Mouse (Mus musculus) CH12.LX (cell line): ENCODE results near the gene Bclaf3. TPM values are rescaled to one million over a fixed set of nuclear protein-coding genes. Genes with fewer than 3 reads are reported as not detected.

Experiments
- DNase-seq: peaks from one replicate; pipeline ENCODE4 v3.0.0-alpha.2; 2013; ENCODE audit errors: extremely low read depth
- H3K27ac ChIP-seq: 2 replicates; pipeline ENCODE4 v1.5.1; 2012; ENCODE audit warnings: low read depth, mild to moderate bottlenecking, control low read depth, moderate library complexity; ENCODE audit not compliant: insufficient read depth
- H3K27me3 ChIP-seq: replicated peaks from 2 replicates; pipeline ENCODE3; 2012; ENCODE audit warnings: inconsistent platforms
- H3K36me3 ChIP-seq, 2 experiments: replicated peaks in 1 of 2; 2 replicates each; pipeline versions ENCODE3 to v1.6.1; 2012; ENCODE audit warnings: inconsistent platforms in 1 of 2, low read length in 1 of 2, mild to moderate bottlenecking in 1 of 2, mixed read lengths in 1 of 2, moderate library complexity in 1 of 2; ENCODE audit not compliant: control insufficient read depth in 1 of 2, insufficient read depth in 1 of 2
- H3K4me1 ChIP-seq, 2 experiments: 2 replicates each; pipeline ENCODE4 v1.6.1; 2012; ENCODE audit warnings: inconsistent platforms in 1 of 2, moderate library complexity in 1 of 2; ENCODE audit not compliant: insufficient read depth in 2 of 2, control insufficient read depth in 1 of 2
- H3K4me2 ChIP-seq: 2 replicates; pipeline ENCODE4 v1.6.1; 2012; ENCODE audit warnings: low read depth, mild to moderate bottlenecking, control low read depth; ENCODE audit not compliant: poor library complexity, insufficient read depth, severe bottlenecking
- H3K4me3 ChIP-seq, 3 experiments: fragments of 150-350 bp in 1 of 3; sonication (generic) in 1 of 3; replicated peaks in 1 of 3; 2 replicates each; pipeline versions ENCODE3 to v1.5.1; 2011 to 2012; ENCODE audit warnings: low read depth in 2 of 3, low read length in 2 of 3, mild to moderate bottlenecking in 2 of 3, moderate library complexity in 2 of 3, control low read depth in 1 of 3, improper control_type of control experiment in 1 of 3, inconsistent platforms in 1 of 3, mixed read lengths in 1 of 3; ENCODE audit not compliant: poor library complexity in 1 of 3
- H3K79me2 ChIP-seq: replicated peaks from 2 replicates; pipeline ENCODE4 v1.6.1; 2012; ENCODE audit warnings: mild to moderate bottlenecking, moderate library complexity; ENCODE audit not compliant: control insufficient read depth, poor library complexity, insufficient read depth, severe bottlenecking; ENCODE audit errors: extremely low read depth
- H3K9ac ChIP-seq: 2 replicates; pipeline ENCODE4 v1.6.1; 2012; ENCODE audit warnings: low read depth, mild to moderate bottlenecking, control low read depth, moderate library complexity; ENCODE audit not compliant: insufficient read depth
- H3K9me3 ChIP-seq: replicated peaks from 2 replicates; pipeline ENCODE3; 2012; ENCODE audit warnings: low read length, inconsistent platforms, mixed read lengths
- CHD1 ChIP-seq: IDR thresholded peaks from 2 replicates; pipeline ENCODE4 v1.6.1; 2012; ENCODE audit warnings: low read depth, low read length, improper control_type of control experiment, inconsistent platforms
- CTCF ChIP-seq, 2 experiments: IDR thresholded peaks in 1 of 2; conservative IDR thresholded peaks in 1 of 2; 2 replicates each; pipeline ENCODE4 v1.5.1; 2011 to 2012; ENCODE audit warnings: low read depth in 2 of 2, low read length in 2 of 2, improper control_type of control experiment in 1 of 2, inconsistent platforms in 1 of 2, mild to moderate bottlenecking in 1 of 2, moderate library complexity in 1 of 2
- E2F4 ChIP-seq: IDR thresholded peaks from 2 replicates; pipeline ENCODE4 v1.6.1; 2011; ENCODE audit warnings: low read depth, low read length, improper control_type of control experiment; ENCODE audit not compliant: insufficient replicate concordance
- ELF1 ChIP-seq: IDR thresholded peaks from 2 replicates; pipeline ENCODE4 v1.6.1; 2014; ENCODE audit warnings: low read depth, mild to moderate bottlenecking, inconsistent platforms, low read length, improper control_type of control experiment
- EP300 ChIP-seq: IDR thresholded peaks from 2 replicates; pipeline ENCODE4 v1.6.1; 2011; ENCODE audit warnings: low read length, improper control_type of control experiment
- ETS1 ChIP-seq: conservative IDR thresholded peaks from 2 replicates; pipeline ENCODE4 v1.6.1; 2012; ENCODE audit warnings: low read depth, mild to moderate bottlenecking, inconsistent platforms, low read length, improper control_type of control experiment, moderate library complexity
- GABPA ChIP-seq: IDR thresholded peaks from 2 replicates; pipeline ENCODE4 v1.6.1; 2012; ENCODE audit warnings: low read depth, low read length, improper control_type of control experiment, inconsistent platforms; ENCODE audit not compliant: insufficient replicate concordance
- HCFC1 ChIP-seq: IDR thresholded peaks from 2 replicates; pipeline ENCODE4 v1.6.1; 2012; ENCODE audit warnings: low read depth, mild to moderate bottlenecking, inconsistent platforms, low read length, improper control_type of control experiment
- IRF4 ChIP-seq: IDR thresholded peaks from 2 replicates; pipeline ENCODE4 v1.6.1; 2014; ENCODE audit warnings: low read depth, mild to moderate bottlenecking, inconsistent platforms, low read length, improper control_type of control experiment
- JUND ChIP-seq: conservative IDR thresholded peaks from 2 replicates; pipeline ENCODE4 v1.6.1; 2011; ENCODE audit warnings: low read depth, low read length, improper control_type of control experiment
- KAT2A ChIP-seq: IDR thresholded peaks from 2 replicates; pipeline ENCODE4 v1.6.1; 2012; ENCODE audit warnings: low read length, improper control_type of control experiment, inconsistent platforms; ENCODE audit not compliant: insufficient replicate concordance
- MAFK ChIP-seq: IDR thresholded peaks from 2 replicates; pipeline ENCODE4 v1.6.1; 2011; ENCODE audit warnings: low read length, improper control_type of control experiment; ENCODE audit not compliant: insufficient replicate concordance
- MAZ ChIP-seq: IDR thresholded peaks from 2 replicates; pipeline ENCODE4 v1.6.1; 2012; ENCODE audit warnings: low read depth, mild to moderate bottlenecking, inconsistent platforms, low read length, improper control_type of control experiment, moderate library complexity
- MEF2A ChIP-seq: IDR thresholded peaks from 2 replicates; pipeline ENCODE4 v1.6.1; 2014; ENCODE audit warnings: low read depth, mild to moderate bottlenecking, inconsistent platforms, low read length, improper control_type of control experiment, borderline replicate concordance
- MXI1 ChIP-seq: IDR thresholded peaks from 2 replicates; pipeline ENCODE4 v1.6.1; 2011; ENCODE audit warnings: mild to moderate bottlenecking, low read depth, low read length, improper control_type of control experiment
- POLR2A ChIP-seq: IDR thresholded peaks from 2 replicates; pipeline ENCODE4 v1.6.1; 2011; ENCODE audit warnings: low read depth, mild to moderate bottlenecking, improper control_type of control experiment, low read length
- POLR2AphosphoS2 ChIP-seq: IDR thresholded peaks from 2 replicates; pipeline ENCODE4 v1.6.1; 2011; ENCODE audit warnings: low read depth, low read length, improper control_type of control experiment
- RAD21 ChIP-seq: IDR thresholded peaks from 2 replicates; pipeline ENCODE4 v1.6.1; 2011; ENCODE audit warnings: low read depth, mild to moderate bottlenecking, low read length, improper control_type of control experiment, moderate library complexity
- RCOR1 ChIP-seq: conservative IDR thresholded peaks from 2 replicates; pipeline ENCODE4 v1.6.1; 2012; ENCODE audit warnings: low read depth, mild to moderate bottlenecking, inconsistent platforms, low read length, improper control_type of control experiment
- SMC3 ChIP-seq: IDR thresholded peaks from 2 replicates; pipeline ENCODE4 v1.6.1; 2011; ENCODE audit warnings: low read depth, low read length, improper control_type of control experiment
- TBP ChIP-seq: conservative IDR thresholded peaks from 2 replicates; pipeline ENCODE4 v1.6.1; 2011; ENCODE audit warnings: low read depth, low read length, improper control_type of control experiment
- TCF12 ChIP-seq: IDR thresholded peaks from 2 replicates; pipeline ENCODE4 v1.6.1; 2014; ENCODE audit warnings: low read depth, mild to moderate bottlenecking, inconsistent platforms, low read length, improper control_type of control experiment
- USF1 ChIP-seq: IDR thresholded peaks from 2 replicates; pipeline ENCODE4 v1.6.1; 2014; ENCODE audit warnings: low read depth, mild to moderate bottlenecking, inconsistent platforms, low read length, improper control_type of control experiment
- ZC3H11A ChIP-seq: IDR thresholded peaks from 2 replicates; pipeline ENCODE4 v1.6.1; 2012; ENCODE audit warnings: low read depth, mild to moderate bottlenecking, inconsistent platforms, low read length, improper control_type of control experiment
- ZMIZ1 ChIP-seq: IDR thresholded peaks from 2 replicates; pipeline ENCODE4 v1.6.1; 2012; ENCODE audit warnings: low read depth, mild to moderate bottlenecking, inconsistent platforms, low read length, improper control_type of control experiment
- ZNF384 ChIP-seq: IDR thresholded peaks from 2 replicates; pipeline ENCODE4 v1.6.1; 2012; ENCODE audit warnings: low read depth, low read length, improper control_type of control experiment, inconsistent platforms
- dilution Hi-C: fragments of 300-500 bp; cut with MboI; formaldehyde crosslinking; loops from 2 replicates; pipeline ENCODE4 v1.14.3; 2020; ENCODE audit warnings: low sequenced_read_pairs; ENCODE audit not compliant: extremely low pct_unique_long_range_greater_than_20kb, extremely low pct_ligation_motif_present
- in situ Hi-C: fragments of 300-500 bp; cut with MboI; formaldehyde crosslinking; loops from 3 replicates; pipeline ENCODE4 v1.14.3; 2019; ENCODE audit warnings: low sequenced_read_pairs, low pct_ligation_motif_present, low pct_unique_long_range_greater_than_20kb, mixed read lengths
- polyA plus RNA-seq: library from polyadenylated mRNA; unstranded; fragments of >175 nt; gene quantifications from 2 replicates; pipeline ENCODE4 v1.2.1, GENCODE M21; 2012; ENCODE audit warnings: low read depth; ENCODE audit not compliant: insufficient read length
- total RNA-seq, 2 experiments: library from RNA; depleted of rRNA; stranded (reverse); fragments of 300-350 nt in 1 of 2; fragments of >200 nt in 1 of 2; gene quantifications; 2 replicates each; pipeline ENCODE4 v1.2.3; 2012 to 2014

Bclaf3 gene
- total and polyA plus RNA-seq, 3 experiments, result 6.6 to 14.7 (median 14.6) TPM

DNA sequence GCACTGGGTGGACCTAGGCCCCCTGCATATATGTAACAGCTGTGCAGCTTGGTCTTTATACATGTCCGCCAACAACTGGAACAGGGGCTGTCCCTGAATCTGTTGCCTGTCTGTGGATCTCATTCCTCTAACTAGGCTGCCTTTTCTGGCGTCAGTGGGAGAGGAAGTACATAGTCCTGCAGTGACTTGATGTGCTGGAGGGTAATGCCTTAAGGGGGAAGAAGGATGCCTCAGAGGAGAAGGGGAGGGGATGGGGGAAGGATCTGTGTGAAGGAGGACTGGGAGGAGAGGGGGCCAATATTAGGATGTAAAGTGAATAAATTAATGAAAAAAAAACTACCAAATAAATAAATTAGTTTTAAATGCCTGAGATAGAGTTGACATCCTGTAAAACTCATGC is 23.3 kb upstream of the Bclaf3 start:
- in situ Hi-C loops (no loop called here), dilution Hi-C loops (no loop called here)
- TF ChIP-seq IRF4 (no peak), EP300 (no peak), POLR2A (no peak), KAT2A (no peak), GABPA (no peak), JUND (no peak), POLR2AphosphoS2 (no peak), ZNF384 (no peak), CHD1 (no peak), TCF12 (no peak), RCOR1 (no peak), ZMIZ1 (no peak)
- Histone ChIP-seq H3K27me3 (no peaks in the 10 kb centered on the region), H3K36me3 (no peaks in the 10 kb centered on the region), H3K27ac (no peak overlapping the region), H3K79me2 (no peaks in the 10 kb centered on the region), H3K4me3 (no peak overlapping the region), H3K9me3 (no peaks in the 10 kb centered on the region), H3K4me2 (no peak overlapping the region), H3K4me1 (peaks cover 0 to 8% of the 10 kb centered on the region in 2 experiments; a peak in 2 of 4 replicates), H3K9ac (no peak overlapping the region)
- DNase-seq, result no peak

DNA sequence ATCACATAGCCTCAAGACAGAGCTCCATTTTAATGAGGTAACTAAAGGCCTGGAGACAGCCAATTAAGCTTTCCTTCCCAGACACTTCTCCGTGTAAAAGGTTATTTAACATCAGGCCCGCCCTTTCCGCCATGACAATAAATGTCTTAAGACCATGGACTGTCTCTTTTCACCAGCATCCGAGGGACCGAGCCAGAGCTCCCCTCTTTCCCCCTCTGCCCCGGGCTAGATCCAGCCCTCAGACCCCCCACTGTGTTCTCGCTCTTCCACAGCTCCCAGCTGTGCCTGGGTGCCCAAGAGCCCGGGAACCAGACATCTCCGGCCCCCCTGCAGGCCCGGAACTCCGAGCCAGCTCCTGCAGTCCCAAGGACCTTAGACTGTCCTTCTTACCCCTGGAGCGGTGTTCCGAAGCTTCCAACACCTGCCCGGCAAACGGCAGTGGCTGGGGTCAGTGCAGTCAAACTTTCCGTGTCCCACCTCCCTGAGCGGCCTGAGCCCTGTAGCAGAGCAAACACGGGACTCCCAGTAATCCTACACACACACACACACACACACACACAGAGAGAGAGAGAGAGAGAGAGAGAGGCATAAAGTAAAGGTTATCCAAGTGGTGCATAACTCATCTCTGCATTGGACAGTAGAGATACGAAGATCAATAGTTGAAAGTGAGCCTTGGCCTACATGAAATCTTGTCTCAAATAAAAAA is 18.0 kb upstream of the Bclaf3 start:
- in situ Hi-C loops (no loop called here), dilution Hi-C loops (no loop called here)
- H3K4me2 ChIP-seq, result no peak overlapping the region

More for the DNA sequence above, 18.0 kb upstream of the Bclaf3 start:
- Histone ChIP-seq H3K4me3 (no peak overlapping the region), H3K27ac (no peak overlapping the region), H3K4me1 (0 out of 4 replicates have a peak, but pooled peaks cover 0 to under 1% of the 10 kb centered on the region in 2 experiments), H3K27me3 (no peaks in the 10 kb centered on the region), H3K36me3 (no peaks in the 10 kb centered on the region), H3K9me3 (no peaks in the 10 kb centered on the region), H3K79me2 (no peaks in the 10 kb centered on the region)
- DNase-seq, result no peak
- no peak for TF ChIP-seq CTCF (conservative IDR thresholded peaks at IDR 0.05 in 1 of 2, IDR thresholded peaks at IDR 0.05 in 1 of 2; ENCODE audit: low read depth in 2 of 2, low read length in 2 of 2)
- no peak for TF ChIP-seq IRF4
- no peak for TF ChIP-seq RAD21
- no peak for TF ChIP-seq POLR2AphosphoS2
- no peak for TF ChIP-seq MEF2A
- no peak for TF ChIP-seq ZC3H11A
- no peak for TF ChIP-seq MAFK
- TF ChIP-seq HCFC1, result no peak
- TF ChIP-seq MXI1, result no peak
- no peak for TF ChIP-seq POLR2A
- no peak for TF ChIP-seq ETS1
- no peak for TF ChIP-seq SMC3
- no peak for TF ChIP-seq TBP
- no peak for TF ChIP-seq USF1
- TF ChIP-seq E2F4, result no peak
- TF ChIP-seq ELF1, result no peak
- no peak for TF ChIP-seq MAZ
- TF ChIP-seq, all 38 proteins: peak for 0
- no peak overlapping the region for H3K9ac ChIP-seq
